Mouse (Mus musculus) limb, embryonic 11.5 days (tissue): ENCODE results near the gene Ndufs8. TPM values are rescaled to one million over a fixed set of nuclear protein-coding genes. Genes with fewer than 3 reads are reported as not detected.

Experiments used
- ATAC-seq: fragments of 200-750 bp; cut with Nextera tagmentation; 2 replicates; pipeline ENCODE4 v1.8.0; 2017; ENCODE audit warnings: low read depth; ENCODE audit not compliant: insufficient number of reproducible peaks, low FRiP score, low TSS enrichment
- DNase-seq: peaks from one replicate; pipeline ENCODE4 v3.0.0-alpha.2; 2015; ENCODE audit warnings: low spot score
- H3K27ac ChIP-seq: fragments of 300-500 bp; sonication (generic); replicated peaks from 2 replicates; pipeline ENCODE4 v1.5.1; 2014; ENCODE audit warnings: low read depth, mild to moderate bottlenecking, low read length
- H3K27me3 ChIP-seq: fragments of 300-500 bp; sonication (generic); 2 replicates; pipeline ENCODE4 v1.6.1; 2014; ENCODE audit warnings: mild to moderate bottlenecking, low read length, mixed read lengths; ENCODE audit not compliant: control insufficient read depth, insufficient read depth
- H3K36me3 ChIP-seq: fragments of 300-500 bp; sonication (generic); 2 replicates; pipeline ENCODE4 v1.6.1; 2014; ENCODE audit warnings: mild to moderate bottlenecking, low read length, moderate library complexity, mixed read lengths; ENCODE audit not compliant: control insufficient read depth, insufficient read depth
- H3K4me1 ChIP-seq: fragments of 300-500 bp; sonication (generic); 2 replicates; pipeline ENCODE4 v1.6.1; 2014; ENCODE audit warnings: low read length, mixed read lengths; ENCODE audit not compliant: control insufficient read depth, insufficient read depth
- H3K4me2 ChIP-seq: fragments of 300-500 bp; sonication (generic); 2 replicates; pipeline ENCODE4 v1.6.1; 2014; ENCODE audit warnings: low read depth, mild to moderate bottlenecking, moderate library complexity; ENCODE audit not compliant: severe bottlenecking
- H3K4me3 ChIP-seq: fragments of 300-500 bp; sonication (generic); 2 replicates; pipeline ENCODE4 v1.5.1; 2014; ENCODE audit warnings: low read depth, low read length
- H3K9ac ChIP-seq: fragments of 300-500 bp; sonication (generic); 2 replicates; pipeline ENCODE4 v1.6.1; 2014; ENCODE audit warnings: mild to moderate bottlenecking, low read length
- H3K9me3 ChIP-seq: fragments of 300-500 bp; sonication (generic); 2 replicates; pipeline ENCODE4 v1.6.1; 2016; ENCODE audit warnings: low read length; ENCODE audit not compliant: control insufficient read depth
- WGBS: fragments of 180-500 bp; shearing (Covaris S2); extraction: QIAGEN DNeasy Blood & Tissue Kit; methylation state at CpG from one replicate; pipeline ENCODE4 v1.1.7; 2014; 5-methylcytosine and 5-hydroxymethylcytosine counted together
- polyA plus RNA-seq: library from polyadenylated mRNA; unstranded; fragments of >200 nt; fragmentation: Nextera tagmentation; extraction: Ambion mirVana; gene quantifications from 2 replicates; pipeline ENCODE4 v1.2.1, GENCODE M21; 2014

Ndufs8 gene
- polyA plus RNA-seq, 1 experiment from 2014 or later, result 259 TPM

- Histone ChIP-seq H3K27ac (no peak overlapping the region), H3K9me3 (no peaks in the 10 kb centered on the region), H3K4me1 (no peaks in the 10 kb centered on the region), H3K4me2 (no peak overlapping the region), H3K36me3 (no peaks in the 10 kb centered on the region), H3K4me3 (no peak overlapping the region), H3K9ac (no peak overlapping the region), H3K27me3 (no peaks in the 10 kb centered on the region)
- DNase-seq (no peak), ATAC-seq (no peak)
- WGBS, result 89% methylated on average over 4 of the region's 4 CpGs
Observed at GRCm38 (mm10) chr19:3927989-3928388, 15.4 kb upstream of the Ndufs8 start.

- Histone ChIP-seq H3K9ac (no peak overlapping the region), H3K9me3 (no peaks in the 10 kb centered on the region), H3K27ac (no peak overlapping the region), H3K4me2 (no peak overlapping the region), H3K4me1 (no peaks in the 10 kb centered on the region), H3K27me3 (no peaks in the 10 kb centered on the region), H3K4me3 (no peak overlapping the region), H3K36me3 (no peaks in the 10 kb centered on the region)
- 67% methylated on average over 6 of the region's 6 CpGs for WGBS
- no peak for DNase-seq
- ATAC-seq, result no peak
Observed at GRCm38 (mm10) chr19:3926685-3927084, 14.1 kb upstream of the Ndufs8 start.

- Histone ChIP-seq H3K4me1 (no peaks in the 10 kb centered on the region), H3K27me3 (no peaks in the 10 kb centered on the region), H3K36me3 (no peaks in the 10 kb centered on the region), H3K4me3 (no peak overlapping the region), H3K9ac (no peak overlapping the region), H3K4me2 (no peak overlapping the region), H3K27ac (no peak overlapping the region), H3K9me3 (no peaks in the 10 kb centered on the region)
- 68% methylated on average over 3 of the region's 3 CpGs for WGBS
- ATAC-seq, result no peak
- no peak for DNase-seq
Observed at GRCm38 (mm10) chr19:3926279-3926678, 13.7 kb upstream of the Ndufs8 start.

GRCm38 (mm10) chr19:3925859-3926258 lies 13.3 kb upstream of the Ndufs8 start:
- WGBS, result 85% methylated on average over 6 of the region's 6 CpGs
- no peaks in the 10 kb centered on the region for H3K36me3 ChIP-seq
- DNase-seq (no peak), ATAC-seq (no peak)
- H3K27me3 ChIP-seq, result no peaks in the 10 kb centered on the region
- no peaks in the 10 kb centered on the region for H3K4me1 ChIP-seq
- no peak overlapping the region for H3K4me2 ChIP-seq
- H3K4me3 ChIP-seq, result no peak overlapping the region
- no peak overlapping the region for H3K27ac ChIP-seq
- H3K9ac ChIP-seq, result no peak overlapping the region
- no peaks in the 10 kb centered on the region for H3K9me3 ChIP-seq

GRCm38 (mm10) chr19:3924868-3925267 lies 12.3 kb upstream of the Ndufs8 start:
- Histone ChIP-seq H3K27ac (no peak overlapping the region), H3K4me3 (no peak overlapping the region), H3K9ac (no peak overlapping the region), H3K4me2 (no peak overlapping the region), H3K4me1 (no peaks in the 10 kb centered on the region), H3K9me3 (no peaks in the 10 kb centered on the region), H3K27me3 (no peaks in the 10 kb centered on the region), H3K36me3 (no peaks in the 10 kb centered on the region)
- DNase-seq, result no peak
- ATAC-seq, result no peak
- WGBS, result 90% methylated on average over 7 of the region's 7 CpGs

- ATAC-seq (no peak), DNase-seq (no peak)
- Histone ChIP-seq H3K9me3 (no peaks in the 10 kb centered on the region), H3K27me3 (no peaks in the 10 kb centered on the region), H3K4me3 (no peak overlapping the region), H3K36me3 (no peaks in the 10 kb centered on the region), H3K27ac (no peak overlapping the region), H3K4me2 (no peak overlapping the region), H3K4me1 (no peaks in the 10 kb centered on the region), H3K9ac (no peak overlapping the region)
- 80% methylated on average over 8 of the region's 8 CpGs for WGBS
Observed at GRCm38 (mm10) chr19:3924190-3924589, 11.6 kb upstream of the Ndufs8 start.

- Histone ChIP-seq H3K4me3 (no peak overlapping the region), H3K9ac (no peak overlapping the region), H3K27ac (no peak overlapping the region), H3K4me1 (no peaks in the 10 kb centered on the region), H3K27me3 (no peaks in the 10 kb centered on the region), H3K4me2 (no peak overlapping the region), H3K9me3 (no peaks in the 10 kb centered on the region), H3K36me3 (no peaks in the 10 kb centered on the region)
- DNase-seq, result no peak
- no peak for ATAC-seq
- WGBS, result 56% methylated on average over 13 of the region's 13 CpGs
Observed at GRCm38 (mm10) chr19:3923586-3923985, 11.0 kb upstream of the Ndufs8 start.

GRCm38 (mm10) chr19:3922661-3923371 lies 10.2 kb upstream of the Ndufs8 start:
- WGBS, result 54% methylated on average over 10 of the region's 10 CpGs
- ATAC-seq (no peak), DNase-seq (no peak)
- no peak overlapping the region for H3K27ac ChIP-seq
- no peak overlapping the region for H3K4me2 ChIP-seq
- H3K27me3 ChIP-seq, result no peaks in the 10 kb centered on the region
- no peaks in the 10 kb centered on the region for H3K9me3 ChIP-seq
- H3K4me3 ChIP-seq, result no peak overlapping the region
- H3K9ac ChIP-seq, result no peak overlapping the region
- H3K36me3 ChIP-seq, result no peaks in the 10 kb centered on the region
- H3K4me1 ChIP-seq, result no peaks in the 10 kb centered on the region

GRCm38 (mm10) chr19:3919928-3920327 lies 7.4 kb upstream of the Ndufs8 start:
- Histone ChIP-seq H3K36me3 (no peaks in the 10 kb centered on the region), H3K4me1 (no peaks in the 10 kb centered on the region), H3K4me3 (no peak overlapping the region), H3K27ac (no peak overlapping the region), H3K27me3 (no peaks in the 10 kb centered on the region), H3K9ac (no peak overlapping the region), H3K4me2 (no peak overlapping the region), H3K9me3 (no peaks in the 10 kb centered on the region)
- DNase-seq, result no peak
- no peak for ATAC-seq
